Mouse (Mus musculus) forebrain, postnatal 0 days (tissue): ENCODE data around the gene Sbf2. TPM values are rescaled to one million over a fixed set of nuclear protein-coding genes. Genes with fewer than 3 reads are reported as not detected.

Source experiments
- ATAC-seq: fragments of 200-750 bp; cut with Nextera tagmentation; 2 replicates; pipeline ENCODE4 v1.8.0; 2017; ENCODE audit warnings: mild to moderate bottlenecking, moderate library complexity
- DNase-seq: peaks from one replicate; pipeline ENCODE4 v3.0.0-alpha.2; 2015
- H3K27ac ChIP-seq: fragments of 300-500 bp; sonication (generic); 2 replicates; pipeline ENCODE4 v1.5.1; 2014; ENCODE audit warnings: low read depth, mild to moderate bottlenecking, antibody characterized with exemption, low read length, moderate library complexity, mixed read lengths
- H3K27me3 ChIP-seq: fragments of 300-500 bp; sonication (generic); 2 replicates; pipeline ENCODE4 v1.6.1; 2014; ENCODE audit warnings: mild to moderate bottlenecking, low read length, mixed read lengths; ENCODE audit not compliant: insufficient read depth
- H3K36me3 ChIP-seq: fragments of 300-500 bp; sonication (generic); 2 replicates; pipeline ENCODE4 v1.6.1; 2014; ENCODE audit warnings: mild to moderate bottlenecking, moderate library complexity; ENCODE audit not compliant: insufficient read depth
- H3K4me1 ChIP-seq: fragments of 300-500 bp; sonication (generic); 2 replicates; pipeline ENCODE4 v1.6.1; 2014; ENCODE audit warnings: antibody characterized with exemption; ENCODE audit not compliant: insufficient read depth
- H3K4me2 ChIP-seq: fragments of 300-500 bp; sonication (generic); 2 replicates; pipeline ENCODE4 v1.6.1; 2014; ENCODE audit warnings: low read depth, mild to moderate bottlenecking, moderate library complexity
- H3K4me3 ChIP-seq: fragments of 300-500 bp; sonication (generic); 2 replicates; pipeline ENCODE4 v1.5.1; 2014; ENCODE audit warnings: low read depth, low read length, mixed read lengths
- H3K9ac ChIP-seq: fragments of 300-500 bp; sonication (generic); 2 replicates; pipeline ENCODE4 v1.6.1; 2014; ENCODE audit warnings: mild to moderate bottlenecking
- H3K9me3 ChIP-seq: fragments of 300-500 bp; sonication (generic); 2 replicates; pipeline ENCODE4 v1.6.1; 2016; ENCODE audit warnings: low read length
- CTCF ChIP-seq: sonication (generic); IDR thresholded peaks from 2 replicates; pipeline ENCODE4 v1.5.1; 2016; ENCODE audit warnings: antibody characterized with exemption, control low read depth, low read depth
- WGBS: fragments of 180-500 bp; shearing (Covaris S2); extraction: QIAGEN DNeasy Blood & Tissue Kit; methylation state at CpG from one replicate; pipeline ENCODE4 v1.1.7; 2014; 5-methylcytosine and 5-hydroxymethylcytosine counted together
- polyA plus RNA-seq: library from polyadenylated mRNA; unstranded; fragments of >200 nt; fragmentation: Nextera tagmentation; extraction: Ambion mirVana; gene quantifications from 2 replicates; pipeline ENCODE4 v1.2.1, GENCODE M21; 2015
- total RNA-seq: library from RNA; depleted of rRNA; stranded (reverse); fragments of >200 nt; gene quantifications from 2 replicates; pipeline ENCODE4 v1.2.3, GENCODE M21; 2014

The Sbf2 gene
- total and polyA plus RNA-seq, 2 experiments from 2014 or later = 43.3 to 88.3 TPM

DNA sequence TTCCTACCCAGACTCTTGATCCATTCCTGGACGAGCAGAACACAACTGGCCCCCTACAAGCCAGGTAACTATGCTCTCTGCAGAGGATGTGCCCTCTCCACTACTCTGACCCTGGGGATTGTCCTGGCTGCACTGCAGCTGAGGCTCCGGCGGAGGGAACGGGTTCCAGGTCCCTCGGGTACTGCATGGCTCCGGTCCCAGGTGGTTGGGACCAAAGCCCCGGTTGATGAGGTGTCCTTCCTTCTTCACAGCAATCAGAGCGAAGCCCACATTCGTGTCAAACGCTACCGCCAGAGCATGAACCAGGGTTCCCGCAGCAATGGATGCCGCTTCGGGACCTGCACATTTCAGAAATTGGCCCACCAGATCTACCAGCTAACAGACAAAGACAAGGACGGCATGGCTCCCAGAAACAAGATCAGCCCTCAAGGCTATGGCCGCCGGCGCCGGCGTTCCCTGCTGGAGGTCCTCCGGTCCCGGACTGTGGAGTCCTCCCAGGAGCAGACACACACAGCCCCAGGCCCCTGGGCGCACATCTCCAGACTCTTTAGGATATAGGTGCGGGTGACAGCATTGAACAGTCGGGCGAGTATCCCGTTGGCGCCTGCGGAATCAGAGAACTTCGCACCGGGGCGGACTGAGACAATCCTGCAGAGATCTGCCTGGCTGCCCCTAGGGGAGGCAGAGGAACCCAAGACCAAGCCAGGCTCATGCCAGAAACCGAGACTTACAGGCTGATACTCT, 14.1 kb upstream of the Sbf2 start:
- Histone ChIP-seq H3K9me3 (no peaks in the 10 kb centered on the region), H3K36me3 (no peaks in the 10 kb centered on the region), H3K27me3 (peaks cover 42% of the 10 kb centered on the region), H3K27ac (no peak overlapping the region), H3K4me2 (peak overlapping the region; percentile 81), H3K9ac (peak overlapping the region; percentile 39), H3K4me3 (peak overlapping the region; percentile 39), H3K4me1 (peaks cover 18% of the 10 kb centered on the region; the same call in 1 of the 2 replicates)
- peak; percentile 55 for TF ChIP-seq CTCF
- ATAC-seq (peak; percentile 23; the same call in 1 of the 2 replicates), DNase-seq (peak; percentile 49)
- 1% methylated on average over 33 of the region's 33 CpGs for WGBS

DNA sequence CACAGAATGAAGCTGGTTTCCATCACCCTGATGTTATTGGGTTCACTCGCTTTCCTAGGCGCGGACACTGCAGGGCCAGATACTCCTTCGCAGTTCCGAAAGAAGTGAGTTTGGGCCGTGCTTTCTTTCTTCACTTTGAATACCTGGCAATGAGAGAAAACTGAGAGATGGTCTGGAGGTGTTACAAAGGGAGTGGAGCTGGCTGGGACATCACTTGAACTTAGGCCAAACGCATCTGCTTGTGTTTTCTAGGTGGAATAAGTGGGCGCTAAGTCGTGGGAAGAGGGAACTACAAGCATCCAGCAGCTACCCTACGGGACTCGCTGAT, 13.5 kb upstream of the Sbf2 start:
- Histone ChIP-seq H3K4me2 (peak overlapping the region; percentile 81), H3K9me3 (no peaks in the 10 kb centered on the region), H3K4me3 (peak overlapping the region; percentile 39), H3K4me1 (peaks cover 18% of the 10 kb centered on the region; the same call in 1 of the 2 replicates), H3K36me3 (no peaks in the 10 kb centered on the region), H3K27me3 (peaks cover 42% of the 10 kb centered on the region), H3K9ac (0 out of 2 replicates have a peak overlapping the region, but pooled peaks have one; percentile 22), H3K27ac (no peak overlapping the region)
- WGBS = 3% methylated on average over 11 of the region's 11 CpGs
- DNase-seq = peak; percentile 41
- no peak for ATAC-seq
- no peak for TF ChIP-seq CTCF

DNA sequence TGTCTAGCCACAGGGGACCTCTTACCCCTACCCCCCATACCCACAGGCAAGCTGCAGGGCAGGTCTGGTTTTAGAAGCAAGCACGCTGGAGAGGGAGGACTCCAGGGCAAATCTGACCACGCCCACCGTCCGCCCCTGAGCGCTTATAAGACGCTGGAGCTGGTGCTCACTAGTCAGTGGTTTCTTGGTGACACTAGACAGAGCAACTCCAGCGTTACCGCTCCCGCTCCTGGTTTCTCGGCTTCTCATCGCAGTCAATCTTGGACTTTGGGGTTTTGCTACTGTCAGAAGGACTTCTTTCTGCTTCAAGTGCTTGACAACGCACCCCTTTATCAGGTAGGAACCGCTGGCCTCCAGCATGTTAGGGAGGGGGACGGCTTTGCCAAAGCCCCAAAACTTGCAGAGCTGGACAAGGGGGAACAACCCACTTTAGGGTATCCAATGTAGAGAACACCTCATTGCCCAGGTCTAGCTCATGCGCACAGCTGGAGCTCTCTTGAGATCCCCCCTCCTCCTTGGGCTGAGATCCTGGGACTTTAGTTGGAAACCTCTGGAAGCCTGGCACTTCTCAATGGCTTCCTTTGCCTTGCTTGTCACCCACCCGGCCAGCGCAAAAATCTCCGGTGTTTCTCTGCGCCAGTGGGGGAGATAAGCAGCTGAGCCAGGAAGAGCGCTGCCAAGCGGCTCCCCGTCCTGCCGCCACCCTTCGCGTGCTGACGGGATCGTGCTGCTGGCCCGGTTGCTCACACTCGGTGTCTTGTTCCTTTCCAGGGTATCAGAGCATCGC, 13.0 kb upstream of the Sbf2 start, which contains the start of gene Adm:
Gene Adm (plus strand): TSS at position 176 of the 787 bp plus-strand sequence.
- Histone ChIP-seq H3K4me1 (peaks cover 18% of the 10 kb centered on the region; the same call in 1 of the 2 replicates), H3K27me3 (peaks cover 42% of the 10 kb centered on the region), H3K27ac (no peak within 1 kb of the TSS), H3K36me3 (no peaks in the 10 kb centered on the region), H3K4me2 (peak within 1 kb of the TSS; percentile 81), H3K9me3 (no peaks in the 10 kb centered on the region), H3K4me3 (peak within 1 kb of the TSS; percentile 39), H3K9ac (peak within 1 kb of the TSS; percentile 39; the same call in 1 of the 2 replicates)
- no peak; the same call in 1 of the 2 replicates for TF ChIP-seq CTCF
- under 1% methylated on average over 30 of the region's 30 CpGs for WGBS
- DNase-seq = peak; percentile 54
- 0 out of 2 replicates have a peak, but pooled peaks have one; percentile 17 for ATAC-seq

DNA sequence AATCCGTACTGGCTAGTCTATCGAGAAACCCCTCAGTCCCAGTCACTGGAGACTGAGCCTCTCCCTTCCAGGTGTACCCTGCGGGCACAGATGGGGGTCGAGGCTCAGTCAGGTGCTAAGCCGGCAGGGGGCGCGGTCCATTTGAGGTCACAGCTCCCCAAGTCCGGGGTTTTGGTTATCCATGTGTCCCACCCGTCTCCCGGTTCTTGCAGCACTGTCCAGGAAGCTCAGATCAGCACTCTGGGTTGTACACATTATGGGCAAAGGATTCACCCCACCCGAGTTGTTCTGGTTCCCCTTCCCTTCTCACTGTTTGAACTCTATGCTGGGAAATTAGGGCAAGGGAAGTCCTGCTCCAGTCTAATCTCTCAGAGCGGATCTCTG, 12.4 kb upstream of the Sbf2 start:
- H3K27me3 ChIP-seq = peaks cover 42% of the 10 kb centered on the region

DNA sequence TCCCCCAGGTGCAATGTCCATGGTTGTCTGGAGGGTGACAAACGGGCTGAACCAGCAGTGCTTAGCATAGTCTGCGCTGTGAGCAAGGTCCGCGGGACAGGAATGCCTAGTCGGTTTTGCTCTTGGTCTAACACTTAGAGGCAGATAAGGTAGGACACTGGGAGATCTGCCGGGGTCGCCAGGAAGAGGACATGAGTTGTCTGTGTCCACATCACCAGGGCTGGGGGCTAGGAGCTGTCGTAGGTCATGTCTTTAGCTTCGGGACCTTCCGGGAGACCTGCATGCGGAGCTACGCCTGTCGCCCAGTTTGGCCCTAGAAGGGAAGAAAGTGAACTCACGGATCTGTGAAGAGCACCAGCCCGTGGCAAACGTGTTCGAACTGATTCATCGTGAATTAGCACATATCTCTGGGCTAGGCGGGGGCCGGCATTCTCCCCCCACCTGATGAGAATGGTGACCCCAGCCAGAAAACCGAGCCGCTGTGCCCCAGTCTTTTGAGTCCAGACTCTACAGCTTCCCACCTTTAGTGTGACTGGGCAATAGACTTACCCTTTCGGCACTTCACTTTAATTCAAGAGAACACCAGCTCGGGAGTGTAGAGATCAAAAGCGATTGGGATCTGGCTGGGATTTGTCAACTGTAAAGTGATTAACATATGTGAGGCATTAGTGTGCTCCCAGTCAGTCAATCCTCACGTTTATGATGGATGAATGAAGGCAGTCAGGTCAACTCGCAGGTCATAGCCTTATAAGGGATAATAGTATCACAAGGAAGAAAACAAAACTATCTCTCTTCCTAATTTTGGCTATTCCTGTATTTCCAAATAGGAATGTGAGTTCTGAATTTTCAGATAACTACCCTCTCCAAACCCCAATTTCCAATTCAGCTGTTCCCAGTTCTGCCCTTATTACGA, 11.7 kb upstream of the Sbf2 start:
- 11% methylated on average over 28 of the region's 28 CpGs for whole genome bisulfite sequencing
- no peak overlapping the region for H3K9ac ChIP-seq
- H3K4me3 ChIP-seq = no peak overlapping the region
- DNase-seq (no peak), ATAC-seq (no peak)
- H3K9me3 ChIP-seq = no peaks in the 10 kb centered on the region
- peaks cover 42% of the 10 kb centered on the region for H3K27me3 ChIP-seq
- H3K4me1 ChIP-seq = peaks cover 18% of the 10 kb centered on the region; the same call in 1 of the 2 replicates
- peak overlapping the region; percentile 13; the same call in 1 of the 2 replicates for H3K4me2 ChIP-seq
- no peak overlapping the region for H3K27ac ChIP-seq
- H3K36me3 ChIP-seq = no peaks in the 10 kb centered on the region
- TF ChIP-seq CTCF = no peak

More for the DNA sequence above, 12.4 kb upstream of the Sbf2 start:
- TF ChIP-seq CTCF = 0 out of 2 replicates have a peak, but pooled peaks have one; percentile 24
- peak overlapping the region; percentile 39 for H3K4me3 ChIP-seq
- DNase-seq = no peak
- H3K27ac ChIP-seq = no peak overlapping the region
- H3K9ac ChIP-seq = no peak overlapping the region
- H3K4me1 ChIP-seq = peaks cover 18% of the 10 kb centered on the region; the same call in 1 of the 2 replicates
- H3K36me3 ChIP-seq = no peaks in the 10 kb centered on the region
- ATAC-seq = no peak
- under 1% methylated on average over 12 of the region's 12 CpGs for WGBS
- no peaks in the 10 kb centered on the region for H3K9me3 ChIP-seq
- H3K4me2 ChIP-seq = peak overlapping the region; percentile 81

DNA sequence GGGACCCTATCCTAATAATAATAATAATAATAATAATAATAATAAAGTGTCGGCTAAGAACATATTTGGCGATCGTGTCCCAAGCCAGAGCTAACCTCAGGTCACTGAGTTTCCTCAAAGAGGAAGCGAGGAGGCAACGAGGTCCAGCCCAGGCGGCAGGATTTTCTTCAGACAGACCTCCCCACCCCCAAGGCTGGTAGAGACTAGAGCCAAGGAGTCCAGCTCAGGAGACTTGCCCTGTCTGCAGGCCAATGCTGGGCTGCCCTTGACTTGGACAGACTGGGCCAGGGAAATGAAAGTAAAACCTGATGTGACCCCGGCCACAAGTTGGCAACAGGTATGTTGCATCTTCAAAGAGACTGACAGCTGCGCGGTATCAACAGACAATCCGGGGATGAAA, 10.8 kb upstream of the Sbf2 start:
- WGBS = 70% methylated on average over 10 of the region's 10 CpGs
- TF ChIP-seq CTCF = no peak
- H3K27ac ChIP-seq = no peak overlapping the region
- DNase-seq (no peak), ATAC-seq (no peak)
- H3K9me3 ChIP-seq = no peaks in the 10 kb centered on the region
- H3K9ac ChIP-seq = no peak overlapping the region
- H3K4me1 ChIP-seq = peaks cover 18% of the 10 kb centered on the region; the same call in 1 of the 2 replicates
- H3K4me3 ChIP-seq = no peak overlapping the region
- peaks cover 42% of the 10 kb centered on the region for H3K27me3 ChIP-seq
- H3K4me2 ChIP-seq = no peak overlapping the region
- H3K36me3 ChIP-seq = no peaks in the 10 kb centered on the region
